Mouse (Mus musculus): ENCODE measurements around the gene Mlycd.

The Mlycd gene

DNA sequence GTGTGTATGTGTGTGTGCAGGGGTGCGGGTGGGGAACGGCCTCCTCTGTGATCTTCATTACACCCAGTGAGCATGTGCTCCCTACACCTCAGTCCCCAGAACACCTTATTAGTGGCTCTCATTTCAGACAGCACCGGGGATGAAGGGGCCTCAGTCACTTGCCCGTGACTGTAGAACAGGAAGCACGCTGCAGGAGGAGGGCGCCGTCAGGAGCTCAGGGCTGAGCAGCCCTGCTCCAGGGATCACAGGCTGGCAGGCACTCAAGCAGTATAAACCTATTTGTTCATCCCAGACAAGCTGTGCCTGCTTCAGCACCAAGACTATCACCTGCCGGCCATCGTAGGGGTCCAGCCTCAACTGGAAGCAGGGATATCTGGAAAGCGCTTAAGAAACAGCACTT, 9.2 kb downstream of the Mlycd start:
- DNase-seq (ENCODE audit: low read depth) = no peak

DNA sequence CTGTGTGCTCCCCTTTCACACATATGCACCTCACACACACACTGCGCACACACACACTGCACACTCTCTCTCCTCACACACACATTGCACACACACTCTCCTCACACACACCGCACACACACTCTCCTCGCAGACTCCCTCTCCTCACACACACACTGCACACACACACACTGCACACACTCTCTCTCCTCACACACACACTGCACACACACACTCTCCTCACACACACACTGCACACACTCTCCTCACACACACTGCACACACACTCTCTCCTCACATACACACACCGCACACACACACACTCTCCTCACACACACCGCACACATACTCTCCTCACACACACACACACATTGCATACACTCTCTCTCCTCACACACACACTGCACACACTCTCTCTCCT, 10.0 kb downstream of the Mlycd start:
- DNase-seq (ENCODE audit: low read depth) = no peak

DNA sequence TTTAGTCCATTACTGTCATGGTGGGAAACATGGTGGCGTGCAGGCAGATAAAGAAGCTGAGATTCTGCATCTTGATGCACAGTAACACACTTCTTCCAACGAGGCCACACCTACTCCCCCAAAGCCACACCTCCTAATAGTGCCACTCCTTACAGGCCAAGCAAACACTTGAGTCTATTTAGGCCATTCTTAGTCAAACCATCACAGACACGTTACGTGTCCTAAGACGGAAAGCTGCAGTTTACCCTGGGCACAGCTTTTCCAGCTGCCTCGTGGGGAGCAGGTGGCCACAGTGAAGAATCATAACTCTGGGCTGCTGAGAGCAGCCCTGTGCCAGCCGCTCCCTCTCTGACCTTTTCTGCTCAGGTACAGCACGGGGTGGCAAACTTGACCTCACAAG, 13.6 kb downstream of the Mlycd start:
- no peak for DNase-seq (ENCODE audit: low read depth)

DNA sequence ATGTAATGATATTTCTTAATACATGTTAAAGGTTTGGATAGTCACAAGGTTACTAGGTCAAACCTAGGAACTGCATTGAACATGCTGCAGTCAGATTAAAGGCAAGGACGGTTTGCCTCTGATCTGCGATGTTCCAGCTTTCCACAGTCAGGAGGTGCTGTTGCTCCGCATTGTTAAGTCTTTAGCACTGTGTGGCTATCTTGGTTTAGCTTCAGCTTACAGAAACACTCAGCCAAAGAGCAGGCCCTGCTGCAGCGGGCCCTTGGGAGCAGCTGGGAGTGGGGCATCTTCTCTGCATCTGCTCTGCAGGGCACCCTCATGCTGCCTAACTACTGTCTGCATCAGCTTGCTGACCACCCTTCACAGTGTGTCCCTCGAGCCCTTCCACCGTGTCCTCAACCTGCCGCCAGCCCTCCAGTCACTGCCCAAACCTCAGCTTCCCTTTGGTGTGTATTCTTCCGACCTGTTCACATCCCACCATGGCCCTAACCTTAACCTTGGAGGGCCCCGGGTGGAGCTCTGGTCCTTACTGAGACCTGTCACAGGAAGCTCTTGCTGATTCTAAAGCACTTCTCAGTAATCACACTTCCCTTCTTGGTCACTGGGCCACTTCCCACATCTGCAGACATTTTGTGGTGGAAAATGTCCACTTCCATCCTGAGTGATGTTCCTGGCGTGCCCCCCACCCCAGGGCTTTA, 17.5 kb downstream of the Mlycd start:
- DNase-seq (ENCODE audit: low read depth) = no peak

DNA sequence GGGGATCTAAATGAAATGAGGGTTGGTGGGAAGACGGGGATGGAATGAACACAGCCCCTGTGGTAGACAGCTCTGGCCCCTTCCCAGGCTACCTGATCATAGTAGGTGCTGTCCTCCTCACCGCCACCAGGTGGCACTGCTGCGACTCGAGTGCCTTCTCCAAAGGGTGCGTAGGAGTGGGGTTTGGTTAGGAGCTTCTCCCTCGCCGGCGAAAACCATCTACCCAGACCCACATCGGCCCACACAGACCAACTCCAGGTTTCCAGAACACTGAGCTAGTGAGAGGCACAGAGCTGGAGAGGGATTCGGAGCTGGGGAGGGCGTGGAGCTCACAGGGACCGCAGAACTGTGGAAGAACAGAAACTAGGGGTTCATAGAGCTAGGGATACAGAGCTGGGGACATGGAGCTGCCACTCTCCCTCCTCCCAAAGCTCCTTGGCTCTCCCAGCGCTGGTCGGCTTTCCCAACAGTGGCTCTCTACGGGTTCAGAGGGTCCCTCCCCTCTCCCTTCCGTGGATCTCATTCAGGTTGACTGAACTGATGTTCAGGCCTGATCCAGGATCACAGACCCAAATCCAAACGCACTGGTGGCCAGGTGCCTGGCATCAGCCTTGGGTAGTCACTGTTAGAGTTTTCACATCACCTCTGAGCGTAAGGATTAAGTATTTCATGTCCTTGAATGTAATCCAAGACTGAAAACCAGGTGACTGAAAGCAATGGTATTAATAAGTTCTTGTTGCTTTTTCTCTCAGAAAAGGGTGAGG, 18.2 kb downstream of the Mlycd start:
- DNase-seq (ENCODE audit: low read depth) = no peak

DNA sequence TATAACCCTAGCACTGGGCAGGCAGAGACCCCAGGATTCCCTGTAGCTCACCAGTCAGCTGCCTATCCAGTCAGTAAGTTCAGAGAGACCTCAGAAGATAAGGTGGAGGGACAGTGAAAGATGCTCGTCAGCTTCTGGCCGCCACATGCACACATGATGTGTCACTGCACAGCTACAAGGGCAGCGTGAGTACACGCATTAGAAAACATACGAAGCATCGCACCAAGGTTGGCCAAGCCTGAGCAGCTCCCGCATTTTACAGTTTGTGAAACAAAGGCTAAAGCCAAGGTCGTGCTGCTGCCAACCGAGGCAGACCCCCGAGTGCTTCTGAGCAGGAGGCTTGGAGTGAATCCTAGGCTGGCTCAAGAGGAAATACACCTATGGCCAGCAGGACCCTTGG, 18.9 kb downstream of the Mlycd start:
- no peak for DNase-seq (ENCODE audit: low read depth)

DNA sequence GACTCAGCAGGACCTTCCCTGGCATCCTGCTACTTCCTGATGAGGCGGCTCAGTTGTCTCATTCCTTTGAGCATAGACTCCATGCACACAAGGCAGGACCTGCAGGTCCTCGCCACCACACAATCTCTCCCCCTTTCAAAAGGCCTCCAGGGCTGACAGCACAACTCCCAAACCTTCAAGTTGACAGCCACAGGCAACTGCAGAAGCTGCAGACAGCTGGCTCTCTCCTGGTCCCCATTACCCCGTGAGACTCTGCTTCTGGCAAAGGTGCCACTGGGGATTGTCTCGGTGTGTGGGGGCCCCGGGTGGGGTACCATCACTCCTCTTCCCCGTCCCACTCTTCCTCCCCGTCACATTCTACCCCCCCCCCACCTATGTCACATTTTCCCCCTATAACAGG, 25.6 kb downstream of the Mlycd start:
- no peak for DNase-seq (ENCODE audit: low read depth)

DNA sequence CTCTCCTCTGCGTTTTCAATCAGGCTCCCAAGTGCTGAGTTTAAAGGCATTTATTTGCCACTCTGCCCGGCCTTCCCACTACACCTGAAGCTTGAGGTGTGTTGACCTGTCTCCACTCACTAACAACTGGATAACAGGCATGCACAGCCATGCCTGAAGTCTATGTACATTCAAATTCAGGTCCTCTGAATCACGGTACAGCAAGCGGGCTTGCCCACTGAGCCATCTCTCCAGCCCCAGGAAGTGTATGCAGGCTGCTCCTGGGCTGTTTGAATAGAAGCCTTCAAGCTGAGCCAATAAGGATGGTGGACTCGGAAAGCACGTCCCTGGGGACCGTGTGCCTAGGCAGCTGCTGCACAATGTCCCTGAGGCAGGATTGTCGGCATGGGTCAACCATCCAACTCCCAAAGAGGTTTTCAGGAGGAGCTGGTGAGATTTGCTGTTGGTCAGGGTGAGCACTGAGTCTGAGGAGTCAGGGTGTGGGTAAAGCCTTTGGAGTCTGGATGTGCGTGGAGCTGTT, 27.0 kb downstream of the Mlycd start:
- DNase-seq (ENCODE audit: low read depth) = no peak

DNA sequence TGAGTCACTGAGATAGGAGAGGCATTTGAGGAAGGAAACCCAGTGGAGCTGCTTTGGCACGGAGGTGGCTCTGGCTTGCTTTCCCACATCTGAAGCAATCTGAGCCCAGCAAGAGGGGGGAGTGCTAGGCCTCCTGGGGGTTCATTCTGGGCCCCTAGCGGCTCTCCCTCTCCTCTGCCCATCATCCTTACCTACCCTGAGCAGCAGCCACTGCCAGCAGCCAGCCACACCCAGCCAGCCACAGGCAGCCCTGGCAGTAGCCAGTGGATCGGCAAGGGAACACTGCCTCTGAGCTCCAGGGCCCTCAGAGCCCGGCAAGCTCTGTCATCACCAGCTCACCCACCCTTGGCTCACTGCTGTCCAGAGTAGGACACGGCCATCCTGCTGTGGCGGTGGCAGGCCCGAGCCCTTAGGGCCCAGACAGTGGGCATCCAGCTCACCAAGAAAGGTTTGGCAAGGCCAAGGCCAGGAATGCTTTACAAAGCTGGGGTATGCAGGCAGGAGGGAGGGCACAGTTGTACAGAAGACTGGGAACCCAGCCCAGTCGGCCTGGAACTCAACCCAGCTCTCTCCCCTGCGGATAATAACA, 27.5 kb downstream of the Mlycd start:
- peak; percentile 84 for DNase-seq (ENCODE audit: low read depth)

DNA sequence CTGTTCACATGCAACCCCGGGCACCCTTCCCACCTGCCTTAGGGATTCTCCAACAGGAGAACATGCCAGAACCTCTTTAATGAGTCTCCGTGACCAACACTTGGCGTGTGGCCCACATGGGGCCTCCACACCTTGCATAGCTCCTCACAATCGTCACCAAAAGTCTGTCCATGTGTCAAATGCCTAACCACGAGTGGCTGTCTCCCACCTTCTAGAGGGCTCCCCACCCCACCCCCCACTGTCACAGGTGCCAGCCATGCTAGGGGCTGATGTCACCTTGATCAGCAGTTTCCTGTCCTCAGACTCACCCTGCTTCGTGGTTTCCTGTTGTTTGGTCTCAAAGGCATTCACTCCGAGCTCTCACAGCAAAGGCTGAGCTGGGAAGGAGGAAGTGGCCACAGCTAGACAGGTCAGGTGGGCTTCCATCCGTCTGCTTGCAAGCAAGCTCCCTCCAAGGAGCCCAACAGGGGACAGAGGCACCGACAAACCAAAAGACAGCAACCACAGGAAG, 29.0 kb downstream of the Mlycd start:
- DNase-seq (ENCODE audit: low read depth) = no peak

DNA sequence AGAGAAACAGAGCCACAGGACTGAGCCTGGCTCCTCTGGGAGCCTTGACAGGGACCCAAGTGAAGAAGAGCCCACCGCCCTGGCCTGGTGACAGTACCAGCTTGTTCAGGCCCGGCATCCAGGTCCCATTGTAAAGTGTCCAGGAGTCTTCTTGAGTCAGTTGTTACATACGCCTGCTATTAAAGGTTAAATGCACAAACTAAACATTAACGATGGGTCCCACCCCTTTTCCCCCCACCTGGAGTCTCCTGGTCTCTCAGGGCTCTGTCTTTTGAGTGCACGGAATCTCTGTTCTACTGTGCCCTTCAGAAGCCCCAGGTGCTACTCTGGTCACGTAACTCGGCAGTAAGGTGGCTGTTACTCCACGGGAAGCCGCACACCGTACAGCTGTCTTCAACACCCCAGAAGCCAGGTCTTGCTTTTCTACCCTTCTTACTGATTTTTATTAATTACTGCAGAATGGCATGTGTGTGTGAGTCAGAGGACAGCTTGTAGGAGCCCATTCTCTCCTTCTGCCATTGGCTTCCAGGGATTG, 29.6 kb downstream of the Mlycd start:
- no peak for DNase-seq (ENCODE audit: low read depth)

DNA sequence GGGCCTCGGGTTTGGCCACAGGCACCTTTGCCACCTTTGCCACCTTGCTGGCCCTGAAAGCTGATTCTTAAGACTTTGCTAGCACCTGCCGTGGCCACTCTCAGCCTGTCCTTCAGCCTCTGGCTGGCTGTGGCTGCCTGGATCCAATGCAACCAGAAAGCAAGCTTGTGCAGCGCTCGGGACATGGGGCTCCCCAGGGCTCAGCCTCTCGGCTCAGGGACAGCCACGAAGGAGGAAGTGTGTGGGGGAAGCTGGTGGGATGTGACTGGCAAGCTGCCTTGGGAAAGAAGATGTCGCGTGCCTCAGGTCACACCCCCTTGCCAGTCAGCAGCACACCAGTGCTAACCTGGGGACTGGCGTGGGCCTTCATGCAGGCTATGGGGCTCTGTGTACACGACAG, 30.1 kb downstream of the Mlycd start:
- no peak for DNase-seq (ENCODE audit: low read depth)

DNA sequence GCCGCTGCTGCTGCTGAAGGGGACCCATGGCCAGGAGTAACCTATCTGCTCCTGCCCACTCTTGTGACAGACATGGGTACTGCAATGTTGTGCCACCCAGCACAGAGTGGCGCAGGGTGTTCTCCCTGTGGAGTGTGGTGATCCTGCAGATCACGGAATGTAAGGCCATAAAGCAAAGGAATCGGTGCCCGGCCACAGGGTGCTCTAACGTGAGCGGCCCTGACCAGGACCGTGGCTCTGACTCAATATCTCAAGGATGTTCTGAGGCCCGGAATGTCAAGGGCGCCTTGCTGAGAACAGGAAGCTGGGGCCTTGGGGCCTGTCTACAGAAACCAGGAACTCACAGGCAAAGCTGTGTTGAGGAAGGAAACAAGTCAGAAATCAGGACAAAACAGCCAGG, 30.9 kb downstream of the Mlycd start:
- no peak for DNase-seq (ENCODE audit: low read depth)

DNA sequence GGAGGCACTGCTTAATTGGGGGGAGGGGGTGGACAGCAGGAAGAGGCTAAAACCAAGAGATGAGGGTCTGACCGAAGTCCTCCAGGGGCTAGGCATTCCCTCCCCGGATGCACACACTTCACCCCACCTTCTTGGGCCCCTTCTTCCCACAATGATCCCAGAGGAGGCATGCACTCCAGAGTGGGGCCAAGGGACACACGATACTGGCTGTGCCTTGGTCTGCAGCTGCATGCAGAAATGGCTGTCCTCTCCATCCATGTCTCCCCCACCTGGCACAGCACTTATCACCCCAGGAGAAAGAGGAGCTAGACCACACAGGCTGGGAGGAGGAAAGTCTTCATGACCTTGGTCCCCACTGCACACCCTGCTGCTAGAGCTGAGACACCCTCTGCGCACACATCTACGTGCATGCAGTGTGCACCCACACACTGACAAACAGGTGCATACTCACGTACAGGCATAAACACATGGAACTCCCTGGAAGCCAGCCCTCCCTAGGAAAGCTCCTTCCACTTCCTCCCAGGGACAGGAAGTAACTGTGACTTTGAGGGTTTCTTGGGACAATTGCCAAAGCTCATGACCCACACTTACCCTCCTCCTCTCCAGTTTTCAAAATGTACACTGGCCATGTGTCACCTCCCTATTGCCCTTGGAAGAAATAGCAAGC, 31.5 kb downstream of the Mlycd start:
- no peak for DNase-seq (ENCODE audit: low read depth)

DNA sequence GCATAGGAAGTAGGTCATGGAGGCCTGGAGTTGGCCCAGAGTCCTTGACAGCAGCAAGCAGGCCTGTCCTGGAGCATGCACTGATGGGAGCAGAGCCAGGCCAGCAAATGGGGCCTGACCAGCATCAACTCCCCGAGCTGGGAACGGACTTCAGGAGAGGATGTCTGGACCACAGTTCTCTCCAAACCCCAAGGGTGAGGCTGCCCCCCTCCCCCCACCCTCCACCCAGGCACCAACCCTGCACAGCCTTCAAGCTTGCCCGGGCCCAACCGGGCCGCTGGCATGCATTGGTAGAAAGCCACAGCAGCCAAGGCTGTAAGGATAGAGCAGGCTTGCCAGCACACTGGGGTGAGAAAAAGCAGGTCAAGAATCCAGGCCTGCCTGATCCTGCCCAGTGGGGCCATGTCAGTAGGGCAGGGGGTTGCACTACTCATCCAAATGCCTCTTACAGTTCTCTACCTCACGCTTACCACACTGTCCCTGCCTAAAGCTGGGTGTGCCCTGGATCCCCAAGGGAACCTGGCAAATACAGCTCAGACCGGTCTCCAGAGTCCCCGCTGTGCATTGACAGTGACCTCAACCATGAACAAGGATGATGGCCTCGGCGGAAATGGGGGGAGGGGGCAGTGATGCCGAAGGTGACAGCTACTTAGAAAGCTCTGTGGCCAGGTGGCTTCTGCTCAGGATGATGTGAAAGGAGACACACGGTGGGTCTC, 33.1 kb downstream of the Mlycd start:
- DNase-seq (ENCODE audit: low read depth) = peak; percentile 75

DNA sequence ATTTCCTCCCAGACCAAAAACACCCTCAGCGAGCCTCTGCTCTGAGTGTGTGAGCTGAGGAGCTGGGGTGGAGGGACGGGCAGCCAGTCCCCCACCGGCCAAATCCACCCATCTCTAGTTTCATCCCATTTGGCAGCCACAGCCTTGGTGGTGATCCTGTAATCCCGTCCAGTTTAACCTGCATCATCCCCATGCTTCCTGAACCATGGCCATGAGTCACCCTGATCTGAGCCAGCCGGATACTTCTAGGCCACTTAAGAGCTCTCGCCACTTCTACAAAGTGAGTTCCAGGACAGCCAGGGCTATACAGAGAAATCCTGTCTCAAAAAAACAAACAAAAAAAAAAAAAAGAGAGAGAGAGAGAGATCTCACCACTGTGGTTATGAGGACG, 33.7 kb downstream of the Mlycd start:
- DNase-seq (ENCODE audit: low read depth) = peak; percentile 76

DNA sequence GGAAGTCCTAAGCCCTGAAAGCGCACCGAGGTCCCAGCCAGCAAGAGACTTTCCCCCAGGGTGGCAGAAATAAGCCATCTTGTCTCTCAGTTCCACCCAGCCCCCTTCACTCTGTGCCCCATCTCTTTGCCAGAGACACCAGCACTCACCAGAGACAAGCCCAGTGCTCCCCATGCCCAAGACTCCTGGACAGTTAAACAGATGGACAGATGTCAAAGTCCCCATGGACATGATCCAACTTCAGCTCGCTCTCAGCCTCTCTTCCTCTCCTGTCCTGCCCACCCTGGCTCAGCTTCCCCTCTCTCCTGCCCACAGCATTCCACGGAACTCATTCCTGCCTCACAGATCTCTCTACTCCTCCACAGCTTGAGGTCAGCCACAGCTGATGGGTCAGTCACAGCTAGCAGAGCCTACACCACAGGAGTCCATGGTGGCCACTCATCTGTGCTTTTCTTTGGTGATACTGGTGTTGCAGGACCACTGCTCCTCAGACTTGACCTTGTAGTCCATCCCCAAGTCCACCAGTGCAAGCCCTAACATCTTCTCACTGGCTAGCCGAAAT, 34.2 kb downstream of the Mlycd start:
- DNase-seq (ENCODE audit: low read depth) = no peak

DNA sequence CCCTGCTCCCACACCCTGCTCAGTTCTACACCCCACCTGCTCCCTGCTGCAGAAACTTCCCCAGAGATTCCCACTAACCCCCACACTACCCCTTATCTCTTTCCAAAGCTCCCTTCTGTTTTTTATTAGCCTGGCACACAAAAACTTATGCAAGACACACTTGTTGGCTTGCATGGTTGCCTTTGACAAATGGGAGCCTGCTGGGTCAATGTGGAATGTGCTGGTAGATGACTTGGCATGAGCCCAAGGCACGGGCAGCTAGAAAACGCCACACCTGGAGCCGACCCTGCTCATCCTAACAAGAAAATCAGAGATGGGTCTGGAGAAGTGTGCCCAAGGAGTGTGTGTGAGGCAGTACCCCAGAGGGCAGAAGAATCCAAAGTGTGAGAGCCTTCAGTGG, 34.9 kb downstream of the Mlycd start:
- DNase-seq (ENCODE audit: low read depth) = no peak

DNA sequence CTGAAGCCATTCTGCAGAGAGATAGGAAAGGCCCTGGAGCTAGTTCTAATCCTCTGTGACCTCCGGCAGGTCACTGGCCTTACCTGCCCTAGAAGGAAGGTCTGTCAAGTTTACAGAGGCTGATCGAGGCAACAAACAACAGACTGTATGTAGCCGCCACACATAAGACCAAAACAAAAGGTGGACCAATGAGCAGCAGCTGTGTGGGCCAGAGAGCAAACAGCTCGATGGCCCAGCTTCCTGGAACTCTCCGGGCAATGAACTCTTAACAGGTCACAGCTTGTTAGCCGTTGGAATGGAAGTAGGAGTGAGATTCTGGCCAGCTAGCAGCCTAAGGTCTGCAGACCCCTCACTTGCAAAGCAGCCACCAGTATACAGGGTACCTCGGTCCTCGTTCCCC, 35.6 kb downstream of the Mlycd start:
- DNase-seq (ENCODE audit: low read depth) = no peak

DNA sequence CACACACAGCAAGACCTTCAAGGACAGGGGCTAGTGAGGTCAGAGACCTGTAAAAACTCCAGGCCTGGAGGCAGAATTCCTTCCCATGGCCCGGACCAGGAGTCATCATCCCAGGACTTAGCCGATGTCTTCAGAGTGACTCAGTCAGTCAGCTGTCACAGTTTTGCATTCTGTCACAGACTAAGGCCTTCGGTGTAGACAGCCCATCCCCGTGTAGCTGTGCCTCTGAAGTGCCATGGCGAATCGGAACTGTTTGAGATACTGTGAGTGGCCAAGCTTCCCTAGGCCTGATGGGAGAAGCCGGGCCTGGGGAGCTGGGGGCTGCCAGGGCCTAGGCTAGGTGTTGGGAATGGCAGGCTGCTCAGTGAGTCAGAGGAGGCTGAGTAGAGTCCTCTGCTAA, 36.0 kb downstream of the Mlycd start:
- DNase-seq (ENCODE audit: low read depth) = no peak

DNA sequence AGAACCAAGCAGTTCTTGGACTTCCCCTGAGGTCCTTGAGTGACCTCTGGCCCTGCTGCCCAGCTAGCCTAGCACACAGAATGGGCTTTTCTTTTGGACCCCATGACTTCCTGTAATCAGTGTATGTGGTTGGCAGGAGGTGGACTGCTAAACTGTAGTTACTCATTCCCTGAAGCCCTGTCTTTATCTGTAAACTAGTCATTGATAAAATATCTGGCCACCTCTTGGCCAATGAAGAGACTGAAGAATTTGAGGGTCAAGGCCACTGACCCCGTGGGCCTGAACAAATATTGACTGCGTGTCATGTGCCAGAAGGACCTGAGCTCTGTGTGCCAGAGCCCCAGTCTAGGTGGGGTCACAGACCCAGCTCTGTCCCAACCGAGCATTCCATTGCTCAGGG, 37.7 kb downstream of the Mlycd start:
- DNase-seq (ENCODE audit: low read depth) = no peak
